Mouse (Mus musculus) bone marrow, adult 2 months (tissue): Measurements from ENCODE around the gene Zfp668. TPM values are rescaled to one million over a fixed set of nuclear protein-coding genes. Genes with fewer than 3 reads are reported as not detected.

ENCODE experiments used
- H3K27ac ChIP-seq: fragments of 200-500 bp; 2 replicates; pipeline ENCODE4 v1.5.1; 2012; ENCODE audit warnings: low read depth, mild to moderate bottlenecking, control low read depth, inconsistent platforms, low read length; ENCODE audit not compliant: control insufficient read depth, poor library complexity, insufficient read depth
- H3K4me1 ChIP-seq: fragments of 200-500 bp; 2 replicates; pipeline ENCODE4 v1.6.1; 2011; ENCODE audit warnings: low read length; ENCODE audit not compliant: control insufficient read depth, insufficient read depth
- H3K4me3 ChIP-seq: fragments of 200-500 bp; replicated peaks from 2 replicates; pipeline ENCODE3; 2011; ENCODE audit warnings: mild to moderate bottlenecking, low read depth, low read length, control low read depth; ENCODE audit not compliant: control insufficient read depth
- CTCF ChIP-seq: fragments of 200-500 bp; IDR thresholded peaks from 2 replicates; pipeline ENCODE4 v1.5.1; 2011; ENCODE audit warnings: low read length, control low read depth; ENCODE audit not compliant: control insufficient read depth, insufficient read depth
- POLR2A ChIP-seq: fragments of 200-500 bp; IDR thresholded peaks from 2 replicates; pipeline ENCODE4 v1.6.1; 2011; ENCODE audit warnings: low read depth, mild to moderate bottlenecking, control low read depth, low read length, borderline replicate concordance; ENCODE audit not compliant: control insufficient read depth
- whole genome bisulfite sequencing: fragments of 180-500 bp; shearing (Covaris S2); methylation state at CpG from one replicate; pipeline ENCODE4 v1.1.7; 2018; 5-methylcytosine and 5-hydroxymethylcytosine counted together
- polyA plus RNA-seq: library from polyadenylated mRNA; stranded (reverse); fragments of >200 nt; gene quantifications from 2 replicates; pipeline ENCODE4 v1.2.4, GENCODE M21; 2011; ENCODE audit warnings: low replicate concordance; ENCODE audit not compliant: missing spikeins, insufficient read depth, insufficient read length

Zfp668 gene
- polyA plus RNA-seq, 1 experiment = 8.3 TPM

DNA sequence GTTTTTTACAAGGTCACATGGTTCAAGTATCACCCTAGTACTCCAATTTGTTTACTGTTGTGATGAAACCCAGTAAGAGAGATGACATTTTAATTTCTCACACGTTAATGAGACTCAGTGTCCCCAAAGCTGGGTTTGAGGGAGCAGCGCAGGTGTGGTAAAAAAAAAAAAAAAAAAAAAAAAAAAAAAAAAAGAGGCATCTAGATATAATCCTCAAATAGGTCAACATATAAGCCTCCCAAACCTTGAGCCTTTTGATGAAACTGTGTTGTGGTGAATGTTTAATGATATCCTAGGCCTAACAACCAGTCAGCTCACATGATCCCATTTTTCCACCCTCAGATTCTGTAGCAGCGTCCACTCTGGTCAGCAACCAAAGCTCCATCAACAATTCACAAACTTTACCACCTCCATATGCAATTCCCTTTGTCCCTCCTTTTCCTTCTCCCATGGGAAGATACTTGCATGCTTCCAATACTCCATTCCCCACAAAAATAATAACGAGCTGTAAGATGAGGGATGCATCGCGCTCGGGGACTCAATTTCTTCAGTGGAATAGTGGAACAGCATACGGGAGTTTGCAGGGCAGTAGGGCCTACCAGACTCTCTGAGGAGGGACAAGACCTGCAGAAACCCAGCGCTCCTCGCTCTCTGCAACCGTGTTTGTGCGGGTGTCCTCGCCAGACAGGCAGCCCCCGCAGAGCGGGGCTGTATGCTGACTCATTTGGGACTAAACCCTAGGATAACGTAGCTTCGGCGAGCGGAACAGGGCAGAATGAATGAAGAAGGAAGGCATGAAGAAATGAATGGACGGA, 1.6 kb downstream of the Zfp668 start:
- WGBS = 4% methylated on average over 20 of the region's 20 CpGs
- TF ChIP-seq POLR2A (0 out of 2 replicates have a peak, but pooled peaks have one; percentile 4), CTCF (no peak)
- no peaks in the 10 kb centered on the region for H3K4me1 ChIP-seq
- peak overlapping the region; percentile 91 for H3K27ac ChIP-seq
- H3K4me3 ChIP-seq = peak overlapping the region; percentile 92

DNA sequence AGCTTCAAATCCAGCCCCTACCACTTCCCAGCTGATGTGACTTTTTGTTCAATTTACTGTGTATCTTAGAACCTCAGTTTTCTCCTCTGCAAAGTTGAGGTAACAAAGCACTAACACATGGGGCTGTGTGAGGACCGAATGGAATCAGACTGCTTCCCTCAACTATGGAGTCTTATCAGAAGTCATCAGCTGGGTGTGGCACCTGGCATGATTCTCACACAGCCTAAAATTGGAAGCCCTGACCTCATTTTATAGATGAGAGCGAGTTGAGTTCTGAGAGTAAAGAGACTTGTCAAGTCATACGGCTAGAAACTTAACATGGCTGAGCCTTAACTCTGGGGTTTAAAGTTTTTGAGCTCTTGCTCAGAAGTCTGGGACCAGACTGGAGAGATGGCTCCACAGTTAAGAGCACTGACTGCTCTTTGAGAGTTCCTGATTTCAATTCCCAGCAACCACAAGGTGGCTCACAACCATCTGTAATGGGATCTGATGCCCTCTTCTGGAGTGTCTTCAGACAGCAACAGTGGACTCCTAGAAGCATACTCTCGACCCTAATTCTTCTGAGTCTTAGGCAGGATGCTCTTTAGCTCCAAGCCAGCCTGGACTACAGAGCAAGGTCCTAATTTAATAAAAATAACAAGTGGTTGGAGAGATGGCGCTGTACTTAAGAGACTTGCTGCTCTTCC, 6.3 kb downstream of the Zfp668 start:
- TF ChIP-seq CTCF (0 out of 2 replicates have a peak, but pooled peaks have one; percentile 13), POLR2A (no peak)
- Histone ChIP-seq H3K4me3 (no peak overlapping the region), H3K4me1 (no peaks in the 10 kb centered on the region), H3K27ac (no peak overlapping the region)
- WGBS = 71% methylated on average over 5 of the region's 5 CpGs

DNA sequence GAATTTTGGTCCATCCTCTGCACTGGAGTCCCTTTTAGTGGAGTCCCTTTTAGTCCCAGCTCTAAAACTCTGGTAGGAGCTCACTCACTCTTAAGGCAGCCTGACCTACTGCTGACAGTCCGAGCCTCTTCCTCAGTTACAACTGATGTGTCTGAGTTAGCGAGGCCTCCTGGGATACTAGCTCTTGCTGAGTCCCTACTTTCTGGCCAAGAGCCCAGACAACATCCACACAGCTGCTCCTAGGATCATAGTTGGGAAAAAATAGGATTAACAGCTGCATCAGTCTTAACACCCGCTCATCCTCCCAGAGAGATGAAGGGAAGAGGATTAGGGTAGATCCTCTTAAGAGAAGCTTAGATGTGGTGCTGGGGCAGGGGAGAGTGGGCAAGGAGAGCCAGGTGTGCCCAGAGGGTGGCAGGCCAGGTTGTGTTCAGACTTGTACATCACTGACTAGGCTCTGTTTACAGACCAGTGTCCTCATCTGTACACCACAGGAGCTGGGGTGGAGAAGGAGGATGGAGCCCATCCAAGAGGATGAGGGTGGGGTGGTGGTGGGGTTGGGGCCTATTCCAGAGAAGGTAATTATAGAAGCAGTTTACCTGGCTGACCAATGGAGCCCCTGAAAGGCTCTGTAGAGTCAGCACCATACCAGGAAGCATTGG, 7.3 kb downstream of the Zfp668 start:
- H3K27ac ChIP-seq = no peak overlapping the region
- H3K4me3 ChIP-seq = no peak overlapping the region
- no peaks in the 10 kb centered on the region for H3K4me1 ChIP-seq
- 86% methylated on average over 3 of the region's 3 CpGs for WGBS
- TF ChIP-seq POLR2A (no peak), CTCF (no peak)

DNA sequence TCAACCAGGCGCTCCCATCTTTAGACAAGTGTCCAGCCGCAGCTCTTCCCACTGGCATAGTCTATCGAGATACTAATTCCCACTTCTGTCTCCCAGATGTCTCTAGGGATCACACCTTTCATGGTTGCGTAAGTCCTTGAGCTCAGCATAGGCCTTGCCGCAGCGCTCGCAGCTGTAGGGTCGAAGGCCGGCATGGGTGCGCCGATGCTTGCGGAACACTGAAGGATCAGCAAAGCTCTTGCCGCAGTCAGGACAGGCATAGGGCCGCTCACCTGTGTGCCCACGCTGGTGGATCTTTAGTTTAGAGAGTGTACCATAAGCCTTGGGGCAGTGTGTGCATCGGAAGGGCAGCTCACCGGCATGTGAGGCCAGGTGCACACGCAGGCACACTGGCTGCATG, 9.0 kb downstream of the Zfp668 start:
- 94% methylated on average over 18 of the region's 18 CpGs for WGBS
- Histone ChIP-seq H3K4me1 (no peaks in the 10 kb centered on the region), H3K27ac (no peak overlapping the region), H3K4me3 (no peak overlapping the region)
- no peak for TF ChIP-seq CTCF

DNA sequence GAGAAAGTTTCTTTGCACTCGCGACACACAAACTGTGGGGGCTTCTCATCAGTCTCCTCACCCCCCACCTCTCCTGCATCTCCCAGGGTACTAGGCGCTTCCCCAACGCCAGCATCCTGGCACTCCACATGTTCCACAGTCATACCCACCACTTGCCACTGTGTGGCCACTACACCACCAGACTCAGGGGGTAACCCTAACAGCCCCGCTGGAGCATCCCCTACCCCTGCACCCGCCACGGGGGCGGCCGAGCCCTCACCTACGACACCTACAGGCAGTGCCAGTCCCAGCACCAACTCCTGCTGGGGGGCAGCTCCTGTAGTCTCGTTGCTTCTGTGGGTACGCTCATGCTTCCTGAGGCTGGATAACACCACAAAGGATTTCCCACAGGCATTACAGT, 10.2 kb downstream of the Zfp668 start:
- Histone ChIP-seq H3K4me3 (no peak overlapping the region), H3K27ac (no peak overlapping the region), H3K4me1 (no peaks in the 10 kb centered on the region)
- no peak for TF ChIP-seq CTCF
- no peak for TF ChIP-seq POLR2A
- 95% methylated on average over 12 of the region's 12 CpGs for WGBS

DNA sequence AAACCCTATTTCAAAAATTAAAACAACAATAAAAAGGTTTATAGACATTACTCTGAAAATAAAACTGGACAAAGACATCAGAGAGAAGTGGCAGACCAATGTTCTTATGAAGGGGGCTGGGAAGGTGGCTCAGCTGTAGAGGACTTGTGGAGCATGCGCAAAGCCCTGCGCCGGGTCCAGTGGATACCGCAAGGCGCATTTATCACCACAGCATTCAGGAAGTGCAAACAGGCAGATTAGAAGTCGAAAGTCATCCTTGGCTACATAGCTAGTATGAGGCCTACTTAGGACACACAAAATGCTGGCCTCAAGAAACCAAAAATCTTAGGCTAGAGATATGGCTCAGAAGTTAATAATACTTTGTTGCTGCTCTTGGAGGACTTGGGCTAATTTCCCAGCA, 18.4 kb downstream of the Zfp668 start:
- WGBS = 59% methylated on average over 6 of the region's 6 CpGs

DNA sequence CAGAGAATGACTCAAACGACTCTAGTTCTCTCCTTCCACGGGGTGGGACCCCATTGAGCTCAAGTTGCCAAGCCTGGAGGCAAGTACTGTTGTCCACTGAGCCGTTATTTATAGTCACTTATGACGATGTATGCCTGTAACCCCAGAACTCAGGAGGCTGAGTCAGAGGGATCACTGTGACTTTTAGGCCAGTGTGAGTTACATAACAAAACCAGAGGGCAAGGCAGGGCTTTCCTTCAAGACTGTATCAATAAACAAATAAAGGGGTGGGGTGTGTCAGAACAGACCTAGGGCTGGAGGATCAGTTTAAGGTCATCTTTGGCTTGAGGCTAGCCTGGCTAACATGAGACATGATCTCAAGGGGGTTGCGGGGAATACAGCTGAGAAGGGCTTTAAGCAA, 25.7 kb downstream of the Zfp668 start:
- TF ChIP-seq CTCF = no peak
- no peak for TF ChIP-seq POLR2A
- WGBS = 54% methylated on average over 5 of the region's 5 CpGs
- Histone ChIP-seq H3K4me1 (no peaks in the 10 kb centered on the region), H3K4me3 (no peak overlapping the region), H3K27ac (no peak overlapping the region)

More for the DNA sequence above, 18.4 kb downstream of the Zfp668 start:
- H3K27ac ChIP-seq = no peak overlapping the region
- TF ChIP-seq CTCF = no peak
- no peak for TF ChIP-seq POLR2A
- H3K4me1 ChIP-seq = no peaks in the 10 kb centered on the region
- H3K4me3 ChIP-seq = no peak overlapping the region
